Mouse (Mus musculus): ENCODE results near the gene Bcl9.

The Bcl9 gene

GRCm38 (mm10) chr3:97232328-97232727 lies 65.4 kb downstream of the Bcl9 start:
- no peak for ATAC-seq (ENCODE audit: low TSS enrichment)

- ATAC-seq (ENCODE audit: low TSS enrichment): no peak
Measured at GRCm38 (mm10) chr3:97231857-97232256, 65.9 kb downstream of the Bcl9 start.

DNA sequence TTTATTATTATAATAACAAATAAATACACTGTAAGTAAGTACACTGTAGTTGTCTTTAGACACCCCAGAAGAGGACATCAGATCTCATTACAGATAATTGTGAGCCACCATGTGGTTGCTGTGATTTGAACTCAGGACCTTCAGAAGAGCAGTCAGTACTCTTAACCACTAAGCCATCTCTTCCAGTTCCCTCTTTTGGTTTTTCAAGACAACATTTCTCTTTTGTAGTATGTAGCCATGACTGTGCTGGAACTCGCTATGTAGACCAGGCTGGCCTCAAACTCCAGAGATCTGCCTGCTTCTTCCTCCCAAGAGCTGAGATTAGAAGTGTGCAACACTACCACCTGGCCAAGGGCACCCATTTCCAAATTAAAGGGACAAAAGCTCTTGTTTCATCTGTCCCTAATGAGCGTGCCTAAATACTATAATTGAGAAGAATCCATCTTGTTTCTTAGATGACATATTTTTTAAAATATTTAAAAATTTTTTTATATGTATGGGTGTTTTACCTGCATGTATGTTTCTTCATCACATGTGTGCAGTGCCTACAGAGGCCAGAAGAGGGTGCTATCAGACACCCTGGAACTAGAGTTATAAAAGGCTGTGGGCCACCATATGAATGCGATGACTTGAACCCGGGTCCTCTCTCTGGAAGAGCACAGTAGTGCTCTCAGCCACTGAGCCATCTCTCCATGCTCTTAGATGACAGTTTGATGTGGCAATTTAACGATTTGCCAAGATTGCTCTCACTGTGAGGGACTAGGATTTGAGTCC lies 66.9 kb downstream of the Bcl9 start:
- no peak for ATAC-seq (ENCODE audit: low TSS enrichment)

GRCm38 (mm10) chr3:97228457-97228856 lies 69.3 kb downstream of the Bcl9 start:
- peak; percentile 15; the same call in 1 of the 2 replicates for ATAC-seq (ENCODE audit: low TSS enrichment)

DNA sequence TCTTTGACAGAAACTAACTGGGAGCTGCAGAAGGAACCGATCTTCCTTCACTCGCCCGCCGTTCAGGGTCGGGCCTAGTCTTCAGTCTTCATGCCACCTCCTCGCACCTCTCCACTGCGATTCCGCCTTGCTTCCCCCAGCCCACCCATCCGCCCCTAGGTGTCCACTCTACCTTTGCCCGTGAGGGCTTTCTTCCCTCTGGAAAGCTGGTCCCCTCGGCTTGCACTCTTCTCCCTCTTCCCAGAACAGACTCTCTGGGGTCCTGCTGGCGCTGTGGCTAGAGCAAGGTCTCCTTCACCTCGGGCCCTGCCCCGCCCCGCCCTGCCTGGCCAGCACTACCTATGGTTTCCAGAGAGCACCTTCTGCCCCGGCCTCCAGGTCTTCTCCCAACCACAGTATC lies 69.7 kb downstream of the Bcl9 start:
- ATAC-seq (ENCODE audit: low TSS enrichment): peak; percentile 14; the same call in 1 of the 2 replicates

DNA sequence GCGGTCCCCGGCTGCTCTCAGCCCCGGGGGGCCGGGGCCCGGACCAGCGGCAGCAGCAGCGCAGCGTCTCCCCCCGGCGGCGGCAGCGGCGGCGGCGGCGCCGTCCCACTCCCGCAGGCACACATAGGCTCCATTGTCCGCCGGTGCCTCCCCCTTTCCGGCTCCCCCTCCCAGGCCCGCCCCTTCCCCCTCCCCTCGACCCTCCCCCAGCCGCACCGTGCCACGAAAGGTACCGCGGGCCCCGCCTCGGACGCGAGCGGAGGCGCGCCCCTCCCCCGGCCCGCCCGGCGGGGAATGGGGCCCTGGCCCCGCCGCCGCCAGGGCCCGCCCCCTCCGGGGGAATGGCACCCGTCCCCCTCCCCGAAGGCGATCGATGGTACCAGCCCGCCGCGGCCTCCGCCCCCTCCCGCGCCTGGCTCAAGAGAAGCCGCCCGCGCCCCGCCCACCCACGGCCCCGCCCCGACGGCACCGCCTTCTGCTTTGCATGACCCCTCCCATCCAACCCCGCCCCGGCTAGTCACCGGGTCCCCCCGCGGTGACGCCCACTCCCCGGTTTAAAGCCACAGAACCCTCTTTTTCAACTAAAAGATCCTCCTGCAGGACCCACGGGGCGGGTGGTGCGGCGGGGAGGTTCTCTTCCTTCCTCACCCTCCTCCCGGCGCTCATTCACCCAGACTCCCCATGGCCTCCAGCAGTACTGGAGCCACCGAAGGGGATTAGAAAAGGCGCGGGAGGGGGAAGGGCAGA lies 70.3 kb downstream of the Bcl9 start:
- peak; percentile 85 for ATAC-seq (ENCODE audit: low TSS enrichment)

DNA sequence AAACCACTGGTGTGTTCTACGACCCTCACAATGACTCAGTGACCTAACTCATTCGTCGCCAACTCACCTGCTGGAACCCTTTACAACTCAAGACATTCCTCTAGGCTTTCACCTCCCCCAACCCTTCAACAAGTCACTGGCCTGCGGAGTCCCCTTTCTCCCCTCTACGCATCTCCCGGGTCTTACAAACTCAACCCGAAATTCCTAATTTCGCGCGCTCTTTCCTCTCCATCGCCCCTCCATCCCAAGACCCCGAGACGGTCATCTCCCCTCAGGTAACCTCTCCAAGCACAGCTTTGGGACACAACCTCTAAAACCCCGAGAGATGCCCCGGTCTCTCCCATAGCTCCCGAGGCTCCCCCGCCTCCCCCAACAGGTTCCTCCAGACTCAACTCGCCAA lies 71.0 kb downstream of the Bcl9 start:
- no peak for ATAC-seq (ENCODE audit: low TSS enrichment)

DNA sequence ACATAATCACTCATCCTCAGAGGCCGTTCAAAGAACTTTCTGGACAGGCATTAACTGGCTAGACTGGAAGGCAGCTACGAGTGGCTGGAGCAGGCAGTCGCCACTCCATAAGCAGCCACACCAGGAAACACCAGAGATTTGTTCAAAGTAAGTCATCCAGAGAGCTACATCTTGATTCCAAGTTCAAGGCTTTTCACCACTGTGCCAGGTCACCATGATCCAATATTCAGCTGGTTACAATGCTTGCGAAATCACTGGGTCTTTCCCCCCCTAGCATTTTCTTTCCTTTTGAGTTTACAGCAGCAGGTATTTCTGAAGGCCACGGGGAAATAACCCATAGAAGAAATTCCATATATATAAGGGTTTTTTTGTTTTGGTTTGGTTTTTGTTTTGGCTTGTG lies 72.5 kb downstream of the Bcl9 start:
- ATAC-seq (ENCODE audit: low TSS enrichment): no peak

- ATAC-seq (ENCODE audit: low TSS enrichment): no peak
Measured at GRCm38 (mm10) chr3:97223261-97223660, 74.5 kb downstream of the Bcl9 start.

- ATAC-seq (ENCODE audit: low TSS enrichment): no peak
Measured at GRCm38 (mm10) chr3:97215526-97215925, 82.2 kb downstream of the Bcl9 start.

DNA sequence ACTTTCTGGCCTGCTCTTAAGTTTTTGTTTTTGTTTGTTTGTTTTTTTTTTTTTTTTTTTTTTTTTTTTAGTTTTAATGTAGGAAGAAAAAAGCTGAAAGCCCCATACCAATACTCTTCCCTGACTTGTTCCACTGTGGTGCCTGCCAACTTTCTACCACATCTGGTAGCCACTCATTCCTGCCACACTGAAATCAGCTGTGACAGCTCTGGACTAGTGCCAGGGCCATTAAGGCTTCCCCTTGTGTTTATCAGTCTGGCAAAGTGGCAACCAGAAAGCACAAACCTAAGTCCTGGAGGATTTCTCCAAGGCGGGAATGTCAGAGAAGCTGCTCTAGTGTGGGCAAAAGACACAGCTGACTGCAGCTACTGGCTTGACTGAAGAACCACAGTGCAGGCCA lies 83.3 kb downstream of the Bcl9 start:
- ATAC-seq (ENCODE audit: low TSS enrichment): 0 out of 2 replicates have a peak, but pooled peaks have one; percentile 27

DNA sequence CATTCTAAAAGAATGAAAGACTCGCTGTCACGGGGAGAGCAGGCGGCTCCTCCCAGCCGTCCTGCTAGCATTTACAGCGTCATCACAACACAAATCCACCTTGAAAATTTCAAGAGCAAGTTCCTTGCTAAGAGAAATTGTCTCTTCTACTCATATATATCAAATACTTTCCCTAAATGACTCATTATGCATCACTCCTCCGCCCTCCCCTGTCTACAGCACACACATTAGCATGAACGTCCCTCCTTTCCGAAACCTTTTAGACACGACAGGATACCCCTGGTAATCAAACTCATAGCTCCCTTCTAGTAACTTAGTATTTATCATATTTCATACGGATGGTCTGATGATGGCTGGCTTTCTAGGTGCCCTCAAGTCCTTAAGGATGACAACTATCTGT lies 83.8 kb downstream of the Bcl9 start:
- ATAC-seq (ENCODE audit: low TSS enrichment): no peak

DNA sequence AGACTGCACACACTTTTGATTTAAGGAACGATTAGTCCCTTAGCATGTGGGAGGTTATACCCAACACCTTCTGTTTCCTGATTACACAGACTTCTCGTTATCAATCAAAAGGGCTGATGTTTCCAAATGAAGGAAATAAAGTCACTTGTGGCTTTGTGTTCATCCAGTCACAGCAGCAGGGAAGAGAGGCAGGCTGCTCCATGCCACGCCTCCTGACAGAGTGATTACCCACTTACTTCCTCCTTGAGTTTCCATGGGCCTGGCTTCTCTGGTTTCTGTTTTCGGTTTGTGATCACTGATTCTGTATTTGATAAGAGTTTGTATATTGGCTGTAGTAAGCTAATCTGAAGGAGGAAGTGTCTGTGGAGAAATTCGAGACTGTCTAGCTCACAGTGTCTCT lies 86.5 kb downstream of the Bcl9 start:
- ATAC-seq (ENCODE audit: low TSS enrichment): no peak

- ATAC-seq (ENCODE audit: low TSS enrichment): no peak
Measured at GRCm38 (mm10) chr3:97209351-97209750, 88.4 kb downstream of the Bcl9 start.

DNA sequence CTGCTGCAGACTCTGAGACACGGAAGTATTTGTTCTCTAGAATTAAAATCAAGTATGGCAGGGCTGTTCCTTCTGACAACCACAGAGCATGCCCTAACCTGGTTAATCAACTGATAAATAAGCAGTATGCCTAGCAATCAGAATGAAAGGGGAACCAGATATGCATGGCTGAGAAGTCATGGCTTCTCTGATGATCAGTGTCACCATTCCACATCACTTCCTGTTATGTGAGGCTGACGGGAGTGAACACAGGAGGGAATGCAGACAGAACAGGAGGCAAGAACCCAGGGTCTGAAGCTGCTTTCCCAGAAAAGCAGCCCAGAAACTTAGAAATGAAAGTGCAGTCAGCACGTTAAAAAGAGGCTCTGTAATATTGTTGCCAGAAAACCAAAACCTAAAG lies 91.2 kb downstream of the Bcl9 start:
- ATAC-seq (ENCODE audit: low TSS enrichment): no peak

GRCm38 (mm10) chr3:97203880-97204279 lies 93.8 kb downstream of the Bcl9 start:
- no peak for ATAC-seq (ENCODE audit: low TSS enrichment)

- peak; percentile 72 for ATAC-seq (ENCODE audit: low TSS enrichment)
Measured at GRCm38 (mm10) chr3:97201943-97202342, 95.8 kb downstream of the Bcl9 start.

DNA sequence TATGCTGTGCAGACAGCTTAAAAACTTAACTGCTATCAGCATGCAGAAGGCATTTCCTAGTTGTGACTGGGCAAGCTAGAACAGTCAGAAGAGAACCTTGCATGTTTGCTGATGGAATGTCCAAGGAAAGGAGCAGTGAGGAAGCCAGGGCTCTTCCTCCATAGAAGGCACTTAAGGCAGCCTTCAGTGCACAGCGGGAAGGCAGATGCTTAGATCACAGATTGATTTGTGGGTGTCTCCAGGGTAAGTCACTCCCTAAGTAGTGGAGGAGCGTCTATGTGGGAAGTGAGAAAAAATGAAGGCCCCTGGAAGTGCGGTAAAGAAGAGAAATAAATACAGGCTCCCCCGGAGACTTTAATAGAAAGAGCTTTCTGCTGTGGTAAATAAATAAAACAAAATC lies 98.5 kb downstream of the Bcl9 start:
- ATAC-seq (ENCODE audit: low TSS enrichment): peak; percentile 84

- no peak for ATAC-seq (ENCODE audit: low TSS enrichment)
Measured at GRCm38 (mm10) chr3:97196571-97196970, 101.1 kb downstream of the Bcl9 start.

GRCm38 (mm10) chr3:97185098-97185860 lies 112.4 kb downstream of the Bcl9 start:
- peak; percentile 87 for ATAC-seq (ENCODE audit: low TSS enrichment)

GRCm38 (mm10) chr3:97183810-97184209 lies 113.9 kb downstream of the Bcl9 start:
- peak; percentile 76; the same call in 1 of the 2 replicates for ATAC-seq (ENCODE audit: low TSS enrichment)

- no peak for ATAC-seq (ENCODE audit: low TSS enrichment)
Measured at GRCm38 (mm10) chr3:97180527-97180926, 117.2 kb downstream of the Bcl9 start.
